ENCODE assay signal across 9 mouse cellular contexts in the genomic region with DNA sequence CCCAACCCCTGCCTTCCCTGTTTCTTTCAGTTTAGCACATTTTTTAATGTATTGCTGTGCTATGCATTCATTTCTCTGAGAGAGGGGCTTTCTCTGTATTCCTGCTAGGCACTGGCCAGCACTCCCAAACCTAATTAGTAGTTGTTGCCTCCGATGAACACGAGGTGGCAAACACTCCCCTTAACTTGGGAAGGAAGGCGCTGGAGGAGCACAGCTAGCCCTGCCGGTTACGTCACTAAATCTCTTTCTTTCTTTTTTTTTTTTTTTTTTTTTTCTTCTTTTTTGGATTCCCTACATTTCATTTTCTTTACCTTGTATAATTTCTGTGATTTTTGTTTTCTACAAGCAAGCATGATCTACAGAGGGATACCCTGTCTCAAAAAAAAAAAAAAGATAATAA. TPM values are rescaled to one million over a fixed set of nuclear protein-coding genes. Genes with fewer than 3 reads are reported as not detected.
DNase-seq lines count a peak whose midpoint lies in the region; ATAC-seq and TF ChIP-seq lines count a peak whose summit lies in the region.
"Had no signal": no experiment of that assay in that cellular context is flagged by ENCODE, and none has a peak within 500 bp of the region (broad histone marks: within the 10 kb centered on the region; RNA-seq: fewer than 3 reads in every experiment).

No protein-coding gene starts in this region.

- POLR2A ChIA-PET in Patski (lab: Charles Lee), result no interaction called here

- no peaks in the 10 kb centered on the region for H3K9me3 ChIP-seq in heart, embryonic 11.5 days (replicated peaks; ENCODE audit: control insufficient read depth, low read length)
- no peaks in the 10 kb centered on the region for H3K9me3 ChIP-seq in CH12.LX (replicated peaks; ENCODE audit: low read length)
- no peaks in the 10 kb centered on the region for H3K9me3 ChIP-seq in hindbrain, embryonic 15.5 days
- no peaks in the 10 kb centered on the region for H3K9me3 ChIP-seq in liver, embryonic 14.5 days (ENCODE audit: control insufficient read depth, low read length)
- H3K9me3 ChIP-seq: embryonic facial prominence, embryonic 13.5 days; limb, embryonic 13.5 days had no signal

- dilution Hi-C loops in CH12.LX (cut with MboI; ENCODE audit: extremely low pct_ligation_motif_present, extremely low pct_unique_long_range_greater_than_20kb, low sequenced_read_pairs), result no loop called here

- TF ChIP-seq POLR2A in CH12.LX (IDR thresholded peaks at IDR 0.05; ENCODE audit: low read depth, low read length), result no peak

- H3K9ac ChIP-seq in heart, embryonic 11.5 days (ENCODE audit: low read depth, low read length), result no peak overlapping the region
- H3K9ac ChIP-seq in CH12.LX (ENCODE audit: insufficient read depth, low read depth), result no peak overlapping the region
- no peak overlapping the region for H3K9ac ChIP-seq in hindbrain, embryonic 15.5 days
- no peak overlapping the region for H3K9ac ChIP-seq in liver, embryonic 14.5 days (replicated peaks)
- H3K9ac ChIP-seq: embryonic facial prominence, embryonic 13.5 days; limb, embryonic 13.5 days had no signal

- in situ Hi-C loops in CH12.LX (cut with MboI; ENCODE audit: low pct_ligation_motif_present, low pct_unique_long_range_greater_than_20kb, low sequenced_read_pairs) (no loop called here), Patski (cut with MboI; ENCODE audit: low pct_unique_long_range_greater_than_20kb) (loop anchor here (5.0 kb wide), 1 partner anchor 42 kb away; no protein-coding TSS in a partner anchor)

- H3K36me3 ChIP-seq in heart, embryonic 11.5 days (ENCODE audit: control insufficient read depth, insufficient read depth, low read length), result no peaks in the 10 kb centered on the region
- H3K36me3 ChIP-seq in CH12.LX (replicated peaks in 1 of 2; ENCODE audit: control insufficient read depth in 1 of 2, insufficient read depth in 1 of 2, low read length in 1 of 2), result no peaks in the 10 kb centered on the region
- H3K36me3 ChIP-seq in hindbrain, embryonic 15.5 days, result no peaks in the 10 kb centered on the region
- H3K36me3 ChIP-seq in liver, embryonic 14.5 days (replicated peaks; ENCODE audit: control insufficient read depth, insufficient read depth, low read depth), result peaks cover 8% of the 10 kb centered on the region
- H3K36me3 ChIP-seq: embryonic facial prominence, embryonic 13.5 days; limb, embryonic 13.5 days had no signal

- CTCF ChIA-PET in Patski (lab: Charles Lee), result interaction anchor here (0.6 to 2.5 kb wide), 3 partner anchors 16 to 42 kb away, joined by 3 to 10 read pairs (median 3); no protein-coding TSS in a partner anchor

- DNase-seq in heart, postnatal 14 days, result peak; percentile 42 to 71
- DNase-seq in CH12.LX (ENCODE audit: extremely low read depth), result no peak
- no peak for DNase-seq in Patski (ENCODE audit: low read depth, low spot score)
- DNase-seq in liver, embryonic 14.5 days (ENCODE audit: low read depth in 3 of 3, low spot score in 3 of 3), result no peak
- peak; percentile 41 for DNase-seq in right cerebral cortex, postnatal 14 days

- ATAC-seq in heart, embryonic 11.5 days (replicated peaks; ENCODE audit: insufficient number of reproducible peaks, low FRiP score, low TSS enrichment), result no peak
- ATAC-seq in Patski, result no peak
- 0 out of 2 replicates have a peak, but pooled peaks have one; percentile 69 for ATAC-seq in hindbrain, embryonic 15.5 days (ENCODE audit: low FRiP score, low read depth)
- no peak for ATAC-seq in liver, embryonic 14.5 days (ENCODE audit: insufficient read depth)

- no peak overlapping the region for H3K4me2 ChIP-seq in heart, embryonic 11.5 days
- no peak overlapping the region for H3K4me2 ChIP-seq in CH12.LX (ENCODE audit: insufficient read depth, low read depth, poor library complexity, severe bottlenecking)
- H3K4me2 ChIP-seq in hindbrain, embryonic 15.5 days, result no peak overlapping the region
- H3K4me2 ChIP-seq in liver, embryonic 14.5 days (ENCODE audit: low read depth), result no peak overlapping the region
- H3K4me2 ChIP-seq: embryonic facial prominence, embryonic 13.5 days; limb, embryonic 13.5 days had no signal

- intact Hi-C loops in heart, postnatal 14 days (cut with DNase I), result loop anchor here (1.0 to 5.0 kb wide), 2 partner anchors 40 to 402 kb away; no protein-coding TSS in a partner anchor

- TF ChIP-seq EP300 in CH12.LX (IDR thresholded peaks at IDR 0.05; ENCODE audit: low read length), result no peak
- no peak for TF ChIP-seq EP300 in liver, embryonic 14.5 days (IDR thresholded peaks at IDR 0.05; ENCODE audit: low read depth)

- 4% methylated on average over 5 of the region's 5 CpGs for WGBS in heart, embryonic 11.5 days (ENCODE audit: insufficient replicate concordance)
- 5% methylated on average over 5 of the region's 5 CpGs for WGBS in hindbrain, embryonic 15.5 days
- 8% methylated on average over 5 of the region's 5 CpGs for WGBS in liver, embryonic 14.5 days (ENCODE audit: insufficient replicate concordance)

- H3K4me3 ChIP-seq in heart, embryonic 11.5 days (ENCODE audit: low read depth, low read length), result no peak overlapping the region
- H3K4me3 ChIP-seq in CH12.LX (replicated peaks in 1 of 3; ENCODE audit: low read depth in 2 of 3, low read length in 2 of 3, poor library complexity in 1 of 3), result no peak overlapping the region
- no peak overlapping the region for H3K4me3 ChIP-seq in hindbrain, embryonic 15.5 days
- no peak overlapping the region for H3K4me3 ChIP-seq in liver, embryonic 14.5 days (ENCODE audit: insufficient read depth in 1 of 2, low read depth in 2 of 2, low read length in 2 of 2)
- H3K4me3 ChIP-seq: embryonic facial prominence, embryonic 13.5 days; limb, embryonic 13.5 days had no signal

- no peaks in the 10 kb centered on the region; the same call in 1 of the 2 replicates for H3K27me3 ChIP-seq in heart, embryonic 11.5 days (ENCODE audit: control insufficient read depth, insufficient read depth, low read length)
- H3K27me3 ChIP-seq in CH12.LX (replicated peaks), result peaks cover 37% of the 10 kb centered on the region
- no peaks in the 10 kb centered on the region for H3K27me3 ChIP-seq in Patski
- no peaks in the 10 kb centered on the region for H3K27me3 ChIP-seq in hindbrain, embryonic 15.5 days
- no peaks in the 10 kb centered on the region for H3K27me3 ChIP-seq in liver, embryonic 14.5 days (ENCODE audit: control insufficient read depth, insufficient read depth, low read length)
- H3K27me3 ChIP-seq: embryonic facial prominence, embryonic 13.5 days; limb, embryonic 13.5 days had no signal

- H3K79me2 ChIP-seq in CH12.LX (replicated peaks; ENCODE audit: control insufficient read depth, extremely low read depth, insufficient read depth, poor library complexity, severe bottlenecking), result no peaks in the 10 kb centered on the region

- TF ChIP-seq CTCF in CH12.LX (conservative IDR thresholded peaks at IDR 0.05 in 1 of 2, IDR thresholded peaks at IDR 0.05 in 1 of 2; ENCODE audit: low read depth in 2 of 2, low read length in 2 of 2), result peak in 1 of 2 experiments; percentile 45; a peak in 2 of 4 replicates
- peak; percentile 77 for TF ChIP-seq CTCF in Patski (IDR thresholded peaks at IDR 0.05)
- TF ChIP-seq CTCF in liver, embryonic 14.5 days (IDR thresholded peaks at IDR 0.05; ENCODE audit: low read depth), result peak; percentile 64

- H3K4me1 ChIP-seq in heart, embryonic 11.5 days (ENCODE audit: control insufficient read depth, insufficient read depth, low read length), result no peaks in the 10 kb centered on the region; the same call in 1 of the 2 replicates
- no peaks in the 10 kb centered on the region for H3K4me1 ChIP-seq in CH12.LX (ENCODE audit: control insufficient read depth in 1 of 2, insufficient read depth in 2 of 2)
- 0 out of 2 replicates have a peak, but pooled peaks cover under 1% of the 10 kb centered on the region for H3K4me1 ChIP-seq in hindbrain, embryonic 15.5 days (replicated peaks)
- H3K4me1 ChIP-seq in liver, embryonic 14.5 days (replicated peaks; ENCODE audit: control insufficient read depth in 2 of 2, insufficient read depth in 2 of 2, low read length in 1 of 2), result peaks cover 31 to 32% of the 10 kb centered on the region in 2 experiments

- peak; percentile 30 for TF ChIP-seq RAD21 in CH12.LX (IDR thresholded peaks at IDR 0.05; ENCODE audit: low read depth, low read length)

- H3K27ac ChIP-seq in heart, embryonic 11.5 days (ENCODE audit: low read depth, low read length), result no peak overlapping the region
- H3K27ac ChIP-seq in CH12.LX (ENCODE audit: insufficient read depth, low read depth), result no peak overlapping the region
- H3K27ac ChIP-seq in hindbrain, embryonic 15.5 days (replicated peaks), result no peak overlapping the region
- H3K27ac ChIP-seq in liver, embryonic 14.5 days, result no peak overlapping the region
- H3K27ac ChIP-seq: embryonic facial prominence, embryonic 13.5 days; limb, embryonic 13.5 days had no signal

RNA-seq across cellular contexts. Expression of a gene that starts 6.9 kb away (rescaled TPM):
- 1 to 10 TPM; 7.0 to 8.0 TPM for total RNA-seq in heart, postnatal 14 days (2021)
- 18.1 and 18.2 TPM in 2 replicates for polyA plus RNA-seq in heart, embryonic 11.5 days (2014; fragmentation: Nextera tagmentation; extraction: Ambion mirVana)
- total RNA-seq in CH12.LX (2012; rRNA removed) (6.1 and 8.1 TPM in 2 replicates), CH12.LX (2014; rRNA removed) (4.7 and 4.9 TPM in 2 replicates)
- polyA plus RNA-seq in CH12.LX (2012; ENCODE audit: insufficient read length, low read depth) (11.5 and 14.5 TPM in 2 replicates), Patski (2021) (25.3 TPM)
- 23.4 and 27.6 TPM in 2 replicates for polyA plus RNA-seq in hindbrain, embryonic 15.5 days (2015; fragmentation: Nextera tagmentation; extraction: Ambion mirVana)
- 23.7 and 23.9 TPM in 2 replicates for polyA plus RNA-seq in liver, embryonic 14.5 days (2012; rRNA removed)
- 16.9 and 17.7 TPM in 2 replicates for polyA plus RNA-seq in liver, embryonic 14.5 days (2014; fragmentation: Nextera tagmentation; extraction: Ambion mirVana)

RNA-seq across cellular contexts. Expression of a gene that starts 39.5 kb away (rescaled TPM):
- not detected for total RNA-seq in heart, postnatal 14 days (2021)
- 0.83 TPM in 1 of 2 replicates, not detected in the other for polyA plus RNA-seq in heart, embryonic 11.5 days (2014; fragmentation: Nextera tagmentation; extraction: Ambion mirVana)
- total RNA-seq in CH12.LX (2012; rRNA removed), result 0.21 and 0.25 TPM in 2 replicates
- total RNA-seq in CH12.LX (2014; rRNA removed), result not detected in 2 replicates
- polyA plus RNA-seq in CH12.LX (2012; ENCODE audit: insufficient read length, low read depth), result not detected in 2 replicates
- 0.27 TPM for polyA plus RNA-seq in Patski (2021)
- 0.29 TPM in 1 of 2 replicates, not detected in the other for polyA plus RNA-seq in hindbrain, embryonic 15.5 days (2015; fragmentation: Nextera tagmentation; extraction: Ambion mirVana)
- 1.6 and 1.8 TPM in 2 replicates for polyA plus RNA-seq in liver, embryonic 14.5 days (2012; rRNA removed)
- polyA plus RNA-seq in liver, embryonic 14.5 days (2014; fragmentation: Nextera tagmentation; extraction: Ambion mirVana), result 2.9 and 3.1 TPM in 2 replicates

RNA-seq across cellular contexts. Expression of a gene that starts 58.3 kb away (rescaled TPM):
- 10 to 100 TPM; 31.9 to 32.2 TPM for total RNA-seq in heart, postnatal 14 days (2021)
- polyA plus RNA-seq in heart, embryonic 11.5 days (2014; fragmentation: Nextera tagmentation; extraction: Ambion mirVana), result 168 and 172 TPM in 2 replicates
- total RNA-seq in CH12.LX (2012; rRNA removed) (0.17 TPM in 1 of 2 replicates, not detected in the other), CH12.LX (2014; rRNA removed) (not detected in 2 replicates)
- polyA plus RNA-seq in CH12.LX (2012; ENCODE audit: insufficient read length, low read depth) (0.36 and 0.55 TPM in 2 replicates), Patski (2021) (98.6 TPM)
- polyA plus RNA-seq in hindbrain, embryonic 15.5 days (2015; fragmentation: Nextera tagmentation; extraction: Ambion mirVana), result 27.8 and 28.2 TPM in 2 replicates
- polyA plus RNA-seq in liver, embryonic 14.5 days (2012; rRNA removed), result 5.0 and 6.0 TPM in 2 replicates
- 7.8 and 8.5 TPM in 2 replicates for polyA plus RNA-seq in liver, embryonic 14.5 days (2014; fragmentation: Nextera tagmentation; extraction: Ambion mirVana)

Comparison
In these comparisons a context has a peak if more than half of its experiments do, and no peak if none do; other contexts are left out.
1. DNase-seq: peak in heart, postnatal 14 days (2 of 2) and right cerebral cortex, postnatal 14 days (single experiment); none in CH12.LX (single experiment), Patski (single experiment) and liver, embryonic 14.5 days (0 of 3).